Mouse (Mus musculus) lung, adult 2 months (tissue): ENCODE data around the gene Hnrnpdl.

Source experiments
- CTCF ChIP-seq: fragments of 200-500 bp; IDR thresholded peaks from 2 replicates; pipeline ENCODE4 v1.5.1; 2011; ENCODE audit warnings: mild to moderate bottlenecking, low read length, control low read depth; ENCODE audit not compliant: insufficient read depth
- POLR2A ChIP-seq: fragments of 200-500 bp; IDR thresholded peaks from 2 replicates; pipeline ENCODE4 v1.6.1; 2011; ENCODE audit warnings: low read depth, mild to moderate bottlenecking, control low read depth, low read length, borderline replicate concordance; ENCODE audit errors: extremely low read depth

GRCm38 (mm10) chr5:100079931-100080275 lies 40.4 kb upstream of the Hnrnpdl start:
- no peak for TF ChIP-seq CTCF
- TF ChIP-seq POLR2A, result no peak
